Mouse (Mus musculus): Measurements from ENCODE around the gene Aplnr. TPM values are rescaled to one million over a fixed set of nuclear protein-coding genes. Genes with fewer than 3 reads are reported as not detected.

Aplnr gene
- polyA plus RNA-seq, 1 experiment from 2014 or later = 63.2 TPM

GRCm38 (mm10) chr2:85105426-85106013 is 30.5 kb upstream of the Aplnr start:
- Histone ChIP-seq H3K4me1 (ENCODE audit: control insufficient read depth, insufficient read depth, low read length) (no peaks in the 10 kb centered on the region), H3K9ac (ENCODE audit: low read depth, low read length) (no peak overlapping the region), H3K4me3 (ENCODE audit: low read depth, low read length) (no peak overlapping the region), H3K27me3 (replicated peaks; ENCODE audit: control insufficient read depth, insufficient read depth, low read length) (no peaks in the 10 kb centered on the region), H3K36me3 (ENCODE audit: control insufficient read depth, insufficient read depth, low read length) (no peaks in the 10 kb centered on the region), H3K4me2 (ENCODE audit: low read depth, low read length) (no peak overlapping the region), H3K27ac (replicated peaks; ENCODE audit: low read depth, low read length) (no peak overlapping the region), H3K9me3 (ENCODE audit: control insufficient read depth, low read length) (peaks cover 8% of the 10 kb centered on the region; the same call in 1 of the 2 replicates)
- 77% methylated on average over 11 of the region's 11 CpGs for WGBS
- DNase-seq (ENCODE audit: low spot score) (no peak), ATAC-seq (ENCODE audit: low read depth) (peak; percentile 18; the same call in 1 of the 2 replicates)

DNA sequence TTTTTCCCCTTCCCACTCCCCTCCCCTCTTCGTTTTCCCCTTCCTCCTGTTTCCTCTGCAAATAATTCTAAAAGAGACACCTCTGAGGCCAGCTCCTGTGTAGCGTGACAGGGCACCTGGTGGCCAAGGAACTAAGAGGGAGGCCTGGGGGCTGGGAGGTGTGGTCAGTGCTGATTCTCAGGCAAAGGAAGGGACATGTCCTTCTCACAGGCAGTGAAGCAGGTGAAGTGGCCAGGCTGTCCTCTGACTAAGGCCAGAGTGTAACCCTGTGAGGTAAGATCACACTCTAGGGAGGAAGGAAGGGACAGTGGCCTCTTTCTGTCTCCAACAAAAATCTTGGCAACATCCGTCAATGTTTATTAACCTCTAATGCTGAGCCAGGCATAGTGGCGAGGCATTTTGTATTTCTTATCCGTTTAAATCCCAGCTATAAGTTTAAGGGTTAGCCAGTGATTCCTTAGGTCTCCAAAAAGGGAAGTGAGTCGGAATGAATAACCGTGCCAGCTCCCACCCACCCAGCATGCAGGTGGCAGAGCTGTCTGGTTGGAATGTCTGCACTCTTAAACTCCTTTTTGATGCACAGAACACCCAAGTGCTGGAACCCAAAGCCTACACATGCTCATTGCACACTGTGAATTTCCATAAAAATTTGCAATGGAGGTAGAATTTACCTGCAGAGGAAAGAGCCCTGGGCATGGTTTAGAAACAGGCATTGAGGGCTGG is 29.8 kb upstream of the Aplnr start:
- H3K4me1 ChIP-seq (ENCODE audit: control insufficient read depth, insufficient read depth, low read length) = no peaks in the 10 kb centered on the region
- H3K9ac ChIP-seq (ENCODE audit: low read depth, low read length) = no peak overlapping the region
- H3K4me3 ChIP-seq (ENCODE audit: low read depth, low read length) = no peak overlapping the region
- H3K4me2 ChIP-seq (ENCODE audit: low read depth, low read length) = no peak overlapping the region
- H3K36me3 ChIP-seq (ENCODE audit: control insufficient read depth, insufficient read depth, low read length) = no peaks in the 10 kb centered on the region
- 67% methylated on average over 7 of the region's 7 CpGs for WGBS
- peaks cover under 1% of the 10 kb centered on the region; the same call in 1 of the 2 replicates for H3K9me3 ChIP-seq (ENCODE audit: control insufficient read depth, low read length)
- H3K27ac ChIP-seq (replicated peaks; ENCODE audit: low read depth, low read length) = no peak overlapping the region
- no peak for DNase-seq (ENCODE audit: low spot score)
- ATAC-seq (ENCODE audit: low read depth) = no peak; the same call in 1 of the 2 replicates
- H3K27me3 ChIP-seq (replicated peaks; ENCODE audit: control insufficient read depth, insufficient read depth, low read length) = no peaks in the 10 kb centered on the region

GRCm38 (mm10) chr2:85106941-85107340 is 29.1 kb upstream of the Aplnr start:
- no peaks in the 10 kb centered on the region for H3K4me1 ChIP-seq (ENCODE audit: control insufficient read depth, insufficient read depth, low read length)
- no peak overlapping the region for H3K27ac ChIP-seq (replicated peaks; ENCODE audit: low read depth, low read length)
- no peak overlapping the region for H3K4me2 ChIP-seq (ENCODE audit: low read depth, low read length)
- no peaks in the 10 kb centered on the region for H3K9me3 ChIP-seq (ENCODE audit: control insufficient read depth, low read length)
- DNase-seq (ENCODE audit: low spot score) (no peak), ATAC-seq (ENCODE audit: low read depth) (0 out of 2 replicates have a peak, but pooled peaks have one; percentile 30)
- no peaks in the 10 kb centered on the region for H3K36me3 ChIP-seq (ENCODE audit: control insufficient read depth, insufficient read depth, low read length)
- H3K9ac ChIP-seq (ENCODE audit: low read depth, low read length) = no peak overlapping the region
- no peaks in the 10 kb centered on the region for H3K27me3 ChIP-seq (replicated peaks; ENCODE audit: control insufficient read depth, insufficient read depth, low read length)
- no peak overlapping the region for H3K4me3 ChIP-seq (ENCODE audit: low read depth, low read length)
- WGBS = 81% methylated on average over 4 of the region's 4 CpGs

- H3K4me2 ChIP-seq (ENCODE audit: low read depth, low read length) = no peak overlapping the region
- WGBS = 77% methylated on average over 9 of the region's 9 CpGs
- no peaks in the 10 kb centered on the region for H3K36me3 ChIP-seq (ENCODE audit: control insufficient read depth, insufficient read depth, low read length)
- no peak for DNase-seq (ENCODE audit: low spot score)
- no peak for ATAC-seq (ENCODE audit: low read depth)
- H3K9me3 ChIP-seq (ENCODE audit: control insufficient read depth, low read length) = no peaks in the 10 kb centered on the region
- no peaks in the 10 kb centered on the region for H3K27me3 ChIP-seq (replicated peaks; ENCODE audit: control insufficient read depth, insufficient read depth, low read length)
- H3K4me3 ChIP-seq (ENCODE audit: low read depth, low read length) = no peak overlapping the region
- H3K4me1 ChIP-seq (ENCODE audit: control insufficient read depth, insufficient read depth, low read length) = no peaks in the 10 kb centered on the region
- H3K9ac ChIP-seq (ENCODE audit: low read depth, low read length) = no peak overlapping the region
- H3K27ac ChIP-seq (replicated peaks; ENCODE audit: low read depth, low read length) = no peak overlapping the region
These were observed 25.6 kb upstream of the Aplnr start for GRCm38 (mm10) chr2:85110288-85110875.

DNA sequence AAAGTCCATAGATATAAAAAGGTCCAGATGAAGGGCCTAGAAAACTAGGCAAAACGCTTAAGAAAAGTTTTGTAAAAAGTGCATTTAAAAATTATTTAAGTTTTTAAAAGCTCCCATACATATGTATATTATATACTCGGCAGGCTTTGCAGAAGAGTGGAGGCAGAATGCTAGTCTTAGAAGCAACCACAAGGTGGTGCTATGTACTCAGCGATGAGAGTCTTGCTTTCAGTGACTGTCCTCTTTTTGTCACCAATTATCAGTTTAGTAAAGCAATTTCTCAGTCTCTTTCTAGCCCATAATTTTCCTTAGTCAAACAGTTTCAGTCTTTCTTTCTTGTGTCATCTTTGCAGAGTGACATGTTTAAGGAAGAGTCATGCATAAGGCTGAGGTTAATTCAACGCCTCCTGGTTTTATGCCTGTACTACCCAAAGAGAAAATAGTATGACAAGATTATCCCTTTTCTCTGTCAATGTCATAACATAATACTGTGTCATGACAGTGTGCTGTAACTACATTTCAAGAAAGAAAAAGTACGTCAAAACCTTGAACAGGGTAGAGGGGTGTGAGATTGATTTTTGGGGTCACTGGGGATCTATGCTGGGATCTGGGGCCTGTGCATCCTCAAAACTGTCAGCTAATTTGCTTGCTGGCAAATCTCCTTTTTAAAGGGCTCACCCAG is 12.7 kb upstream of the Aplnr start:
- Histone ChIP-seq H3K27me3 (replicated peaks; ENCODE audit: control insufficient read depth, insufficient read depth, low read length) (no peaks in the 10 kb centered on the region), H3K9me3 (ENCODE audit: control insufficient read depth, low read length) (no peaks in the 10 kb centered on the region), H3K9ac (ENCODE audit: low read depth, low read length) (no peak overlapping the region), H3K4me2 (ENCODE audit: low read depth, low read length) (no peak overlapping the region), H3K4me1 (ENCODE audit: control insufficient read depth, insufficient read depth, low read length) (no peaks in the 10 kb centered on the region), H3K27ac (replicated peaks; ENCODE audit: low read depth, low read length) (no peak overlapping the region), H3K4me3 (ENCODE audit: low read depth, low read length) (no peak overlapping the region), H3K36me3 (ENCODE audit: control insufficient read depth, insufficient read depth, low read length) (no peaks in the 10 kb centered on the region)
- DNase-seq (ENCODE audit: low spot score) (peak; percentile 73), ATAC-seq (ENCODE audit: low read depth) (peak; percentile 62)
- 31% methylated on average over 5 of the region's 5 CpGs for WGBS

DNA sequence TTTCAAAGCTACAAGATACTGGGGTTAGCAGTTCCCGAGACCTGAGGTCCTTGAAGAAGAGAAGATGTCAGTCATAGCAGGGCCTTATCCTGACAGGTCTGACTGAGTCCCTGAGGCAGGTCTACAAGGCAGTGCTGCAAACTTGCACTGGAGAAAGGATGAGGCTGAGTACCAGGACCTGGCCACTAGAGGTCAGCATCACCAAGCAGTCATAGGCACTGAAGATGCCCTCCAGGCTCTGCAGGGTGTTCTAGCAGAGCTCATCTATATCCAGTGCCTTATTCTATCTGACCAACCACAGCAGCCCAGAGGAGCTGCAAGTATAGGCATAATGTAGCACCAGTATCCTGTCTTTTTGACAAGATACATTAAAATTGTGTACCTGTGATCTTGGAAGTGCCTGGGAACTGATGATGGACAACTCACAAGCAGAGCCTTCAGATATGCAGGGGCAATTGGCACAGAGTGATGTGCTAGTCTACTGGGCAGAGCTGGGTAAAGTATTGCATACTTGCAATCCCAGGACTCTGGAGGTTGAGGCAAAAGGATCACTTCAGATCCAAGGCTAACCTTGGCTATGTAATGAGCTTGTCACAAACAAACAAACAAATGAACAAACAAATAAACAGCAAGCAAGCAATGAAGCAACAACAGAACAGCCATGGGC is 12.0 kb upstream of the Aplnr start:
- Histone ChIP-seq H3K36me3 (ENCODE audit: control insufficient read depth, insufficient read depth, low read length) (no peaks in the 10 kb centered on the region), H3K27ac (replicated peaks; ENCODE audit: low read depth, low read length) (no peak overlapping the region), H3K4me2 (ENCODE audit: low read depth, low read length) (no peak overlapping the region), H3K9me3 (ENCODE audit: control insufficient read depth, low read length) (no peaks in the 10 kb centered on the region), H3K9ac (ENCODE audit: low read depth, low read length) (no peak overlapping the region), H3K4me3 (ENCODE audit: low read depth, low read length) (no peak overlapping the region), H3K27me3 (replicated peaks; ENCODE audit: control insufficient read depth, insufficient read depth, low read length) (no peaks in the 10 kb centered on the region), H3K4me1 (ENCODE audit: control insufficient read depth, insufficient read depth, low read length) (no peaks in the 10 kb centered on the region)
- DNase-seq (ENCODE audit: low spot score) (peak; percentile 71), ATAC-seq (ENCODE audit: low read depth) (peak; percentile 92)
- WGBS = 24% methylated on average over 1 of the region's 1 CpGs

DNA sequence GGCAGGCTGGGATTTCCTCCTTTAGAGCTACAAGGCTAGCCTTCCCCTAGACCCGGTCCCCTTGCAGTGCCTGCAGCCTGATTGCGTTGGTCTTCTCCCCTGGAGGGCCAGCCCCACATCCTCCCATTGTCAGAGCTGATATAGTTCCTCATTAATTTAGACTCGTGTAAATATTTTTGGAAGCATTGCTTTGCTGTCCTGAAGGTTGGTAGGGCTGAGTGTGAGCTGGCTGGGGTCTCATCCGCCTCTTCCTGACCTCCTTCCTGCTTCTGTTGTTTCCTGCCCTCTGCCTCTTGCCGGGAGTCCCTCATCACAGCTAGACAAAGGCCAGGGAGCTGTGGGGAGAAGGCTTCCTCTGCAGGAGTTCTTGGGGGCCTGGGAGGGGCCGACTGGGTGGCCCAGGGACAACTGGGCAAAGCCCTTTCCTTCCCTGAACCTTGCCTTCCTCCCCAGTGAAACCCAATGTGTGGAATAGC is 6.5 kb upstream of the Aplnr start:
- Histone ChIP-seq H3K4me1 (ENCODE audit: control insufficient read depth, insufficient read depth, low read length) (no peaks in the 10 kb centered on the region), H3K27ac (replicated peaks; ENCODE audit: low read depth, low read length) (0 out of 2 replicates have a peak overlapping the region, but pooled peaks have one; percentile 6), H3K9ac (ENCODE audit: low read depth, low read length) (no peak overlapping the region), H3K4me3 (ENCODE audit: low read depth, low read length) (no peak overlapping the region), H3K4me2 (ENCODE audit: low read depth, low read length) (no peak overlapping the region), H3K36me3 (ENCODE audit: control insufficient read depth, insufficient read depth, low read length) (no peaks in the 10 kb centered on the region), H3K27me3 (replicated peaks; ENCODE audit: control insufficient read depth, insufficient read depth, low read length) (no peaks in the 10 kb centered on the region), H3K9me3 (ENCODE audit: control insufficient read depth, low read length) (no peaks in the 10 kb centered on the region)
- ATAC-seq (ENCODE audit: low read depth) (no peak), DNase-seq (ENCODE audit: low spot score) (peak; percentile 37)
- WGBS = 51% methylated on average over 6 of the region's 6 CpGs

DNA sequence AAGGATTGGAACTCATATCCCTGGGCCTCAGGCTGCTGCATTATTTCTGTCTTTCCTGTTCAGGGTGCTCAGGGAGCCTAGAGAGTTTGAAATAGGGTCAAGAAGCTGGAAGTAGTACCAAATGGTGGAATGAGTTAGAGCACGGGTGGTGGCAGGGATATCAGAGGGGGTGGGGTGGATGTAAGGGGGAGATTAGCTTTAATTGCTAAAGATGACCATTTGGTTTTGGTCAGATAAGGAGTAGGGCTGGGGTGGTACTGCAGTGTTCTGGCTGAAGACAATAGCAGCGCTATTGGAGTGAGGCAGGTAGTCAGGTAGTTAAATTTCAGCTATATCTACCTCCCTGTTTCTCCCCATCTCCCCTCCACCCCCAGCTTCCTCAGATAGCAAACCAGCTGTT is 4.8 kb upstream of the Aplnr start:
- no peak overlapping the region for H3K9ac ChIP-seq (ENCODE audit: low read depth, low read length)
- H3K4me2 ChIP-seq (ENCODE audit: low read depth, low read length) = no peak overlapping the region
- DNase-seq (ENCODE audit: low spot score) = no peak
- H3K27ac ChIP-seq (replicated peaks; ENCODE audit: low read depth, low read length) = no peak overlapping the region
- H3K36me3 ChIP-seq (ENCODE audit: control insufficient read depth, insufficient read depth, low read length) = no peaks in the 10 kb centered on the region
- no peak for ATAC-seq (ENCODE audit: low read depth)
- no peak overlapping the region for H3K4me3 ChIP-seq (ENCODE audit: low read depth, low read length)
- no peaks in the 10 kb centered on the region for H3K4me1 ChIP-seq (ENCODE audit: control insufficient read depth, insufficient read depth, low read length)
- H3K9me3 ChIP-seq (ENCODE audit: control insufficient read depth, low read length) = no peaks in the 10 kb centered on the region
- WGBS = 24% methylated on average over 2 of the region's 2 CpGs
- H3K27me3 ChIP-seq (replicated peaks; ENCODE audit: control insufficient read depth, insufficient read depth, low read length) = no peaks in the 10 kb centered on the region
